Mouse (Mus musculus) MEL (cell line): Measurements from ENCODE around the gene Tspan11.

Source experiments
- CTCF ChIP-seq, 3 experiments: IDR thresholded peaks in 2 of 3; conservative IDR thresholded peaks in 1 of 3; 2 replicates each; pipeline ENCODE4 v1.5.1; 2011 to 2012; ENCODE audit warnings: low read length in 3 of 3, low read depth in 2 of 3, mild to moderate bottlenecking in 2 of 3, improper control_type of control experiment in 1 of 3, inconsistent platforms in 1 of 3, mixed read lengths in 1 of 3, moderate library complexity in 1 of 3; ENCODE audit not compliant: control insufficient read depth in 1 of 3, insufficient read depth in 1 of 3, poor library complexity in 1 of 3, severe bottlenecking in 1 of 3
- ELF1 ChIP-seq: IDR thresholded peaks from 2 replicates; pipeline ENCODE4 v1.6.1; 2014; ENCODE audit warnings: low read depth, mild to moderate bottlenecking, inconsistent platforms, low read length, improper control_type of control experiment, moderate library complexity
- EP300 ChIP-seq, 2 experiments: IDR thresholded peaks; 2 replicates each; pipeline ENCODE4 v1.6.1; 2011; ENCODE audit warnings: improper control_type of control experiment in 2 of 2, low read length in 2 of 2, low read depth in 1 of 2, mild to moderate bottlenecking in 1 of 2
- MAFK ChIP-seq: IDR thresholded peaks from 2 replicates; pipeline ENCODE4 v1.6.1; 2011; ENCODE audit warnings: low read depth, mild to moderate bottlenecking, low read length, improper control_type of control experiment, borderline replicate concordance
- MAX ChIP-seq: IDR thresholded peaks from 2 replicates; pipeline ENCODE4 v1.6.1; 2011; ENCODE audit warnings: low read length, improper control_type of control experiment
- NRF1 ChIP-seq: IDR thresholded peaks from 2 replicates; pipeline ENCODE4 v1.6.1; 2014; ENCODE audit warnings: low read depth, mild to moderate bottlenecking, inconsistent platforms, low read length, improper control_type of control experiment, moderate library complexity; ENCODE audit not compliant: poor library complexity, insufficient read depth, severe bottlenecking
- POLR2A ChIP-seq, 2 experiments: IDR thresholded peaks; 2 replicates each; pipeline ENCODE4 v1.6.1; 2011 to 2012; ENCODE audit warnings: low read length in 2 of 2, mild to moderate bottlenecking in 2 of 2, control low read depth in 1 of 2, improper control_type of control experiment in 1 of 2, low read depth in 1 of 2, moderate library complexity in 1 of 2; ENCODE audit not compliant: control insufficient read depth in 1 of 2, insufficient read depth in 1 of 2, poor library complexity in 1 of 2
- SIN3A ChIP-seq: IDR thresholded peaks from 2 replicates; pipeline ENCODE4 v1.6.1; 2012; ENCODE audit warnings: low read length, improper control_type of control experiment, inconsistent platforms
- ZNF384 ChIP-seq: IDR thresholded peaks from 2 replicates; pipeline ENCODE4 v1.6.1; 2012; ENCODE audit warnings: low read depth, mild to moderate bottlenecking, inconsistent platforms, low read length, improper control_type of control experiment

- TF ChIP-seq EP300 (IDR thresholded peaks at IDR 0.05; ENCODE audit: low read depth in 1 of 2, low read length in 2 of 2) = no peak
- TF ChIP-seq SIN3A = no peak
- no peak for TF ChIP-seq CTCF (IDR thresholded peaks at IDR 0.05 in 2 of 3, conservative IDR thresholded peaks at IDR 0.05 in 1 of 3; ENCODE audit: control insufficient read depth in 1 of 3, insufficient read depth in 1 of 3, low read depth in 2 of 3, low read length in 3 of 3, poor library complexity in 1 of 3, severe bottlenecking in 1 of 3)
- no peak for TF ChIP-seq ELF1
- TF ChIP-seq MAFK = no peak
- no peak for TF ChIP-seq POLR2A (IDR thresholded peaks at IDR 0.05; ENCODE audit: control insufficient read depth in 1 of 2, insufficient read depth in 1 of 2, low read depth in 1 of 2, low read length in 2 of 2, poor library complexity in 1 of 2)
- TF ChIP-seq MAX = no peak
- no peak for TF ChIP-seq NRF1
- no peak for TF ChIP-seq ZNF384
Measured at GRCm38 (mm10) chr6:127888581-127888980, 1.2 kb downstream of the Tspan11 start.
